Mouse (Mus musculus) liver, embryonic 16.5 days (tissue): Measurements from ENCODE around the gene Vmn2r9. TPM values are rescaled to one million over a fixed set of nuclear protein-coding genes. Genes with fewer than 3 reads are reported as not detected.

Source experiments
- polyA plus RNA-seq: library from polyadenylated mRNA; unstranded; fragments of >200 nt; fragmentation: Nextera tagmentation; extraction: Ambion mirVana; gene quantifications from 2 replicates; pipeline ENCODE4 v1.2.1, GENCODE M21; 2015

Vmn2r9 gene
- polyA plus RNA-seq, 1 experiment from 2014 or later = not detected

Other genes with a start within 250 kb of the Vmn2r9 start
- 27.2 and 27.5 TPM in 2 replicates for gene Gak, start 222.8 kb downstream of the Vmn2r9 start, polyA plus RNA-seq
- gene Tmem175, start 222.8 kb downstream of the Vmn2r9 start, polyA plus RNA-seq = 10.0 and 10.8 TPM in 2 replicates
- 5.0 and 5.8 TPM in 2 replicates for gene Idua, start 192.3 kb downstream of the Vmn2r9 start, polyA plus RNA-seq
- 3.1 and 3.4 TPM in 2 replicates for gene Dgkq, start 182.9 kb downstream of the Vmn2r9 start, polyA plus RNA-seq
- gene Slc26a1, start 177.0 kb downstream of the Vmn2r9 start, polyA plus RNA-seq = 20.7 and 23.7 TPM in 2 replicates
- gene Fgfrl1, start 160.2 kb downstream of the Vmn2r9 start, polyA plus RNA-seq = 2.3 and 2.9 TPM in 2 replicates
- gene Rnf212, start 77.6 kb downstream of the Vmn2r9 start, polyA plus RNA-seq = 2.3 and 2.4 TPM in 2 replicates
- 0.12 TPM in 1 of 2 replicates, not detected in the other for gene Tmed11, start 57.2 kb downstream of the Vmn2r9 start, polyA plus RNA-seq
- not detected in 2 replicates for gene Vmn2r8, start 43.8 kb downstream of the Vmn2r9 start, polyA plus RNA-seq
- gene Vmn2r10, start 153.9 kb upstream of the Vmn2r9 start, polyA plus RNA-seq = not detected in 2 replicates
- not detected in 2 replicates for gene Vmn2r11, start 207.0 kb upstream of the Vmn2r9 start, polyA plus RNA-seq
- not detected in 2 replicates for gene Vmn2r12, start 245.3 kb upstream of the Vmn2r9 start, polyA plus RNA-seq